Mouse (Mus musculus) small intestine, adult 2 months (tissue): ENCODE measurements at regions not wholly inside any gene's neighbourhood (a gene's known extent, or its start where the extent isn't known, plus 50 kb on each side); places are given as distances from the start of the nearest gene placed in this dataset.

Experiments
- H3K27ac ChIP-seq: fragments of 200-500 bp; 2 replicates; pipeline ENCODE4 v1.5.1; 2012; ENCODE audit warnings: low read depth, low read length, control low read depth, inconsistent platforms; ENCODE audit not compliant: insufficient read depth
- H3K27me3 ChIP-seq: fragments of 200-500 bp; 2 replicates; pipeline ENCODE4 v1.6.1; 2012; ENCODE audit warnings: mild to moderate bottlenecking, moderate library complexity, low read length, inconsistent platforms; ENCODE audit not compliant: control insufficient read depth, insufficient read depth
- H3K36me3 ChIP-seq: fragments of 200-500 bp; 2 replicates; pipeline ENCODE4 v1.6.1; 2012; ENCODE audit warnings: mild to moderate bottlenecking, low read length, control low read depth, inconsistent platforms; ENCODE audit not compliant: control insufficient read depth, insufficient read depth
- H3K4me1 ChIP-seq: fragments of 200-500 bp; 2 replicates; pipeline ENCODE4 v1.6.1; 2012; ENCODE audit warnings: low read length, inconsistent platforms, mixed read lengths; ENCODE audit not compliant: control insufficient read depth, insufficient read depth, insufficient read length
- H3K4me3 ChIP-seq: fragments of 200-500 bp; 2 replicates; pipeline ENCODE4 v1.5.1; 2012; ENCODE audit warnings: low read depth, mild to moderate bottlenecking, control low read depth, inconsistent platforms, low read length, moderate library complexity
- CTCF ChIP-seq: fragments of 200-500 bp; IDR thresholded peaks from 2 replicates; pipeline ENCODE4 v1.5.1; 2012; ENCODE audit warnings: low read depth, mild to moderate bottlenecking, control low read depth, inconsistent platforms, low read length, moderate library complexity, mixed read lengths; ENCODE audit not compliant: insufficient replicate concordance, insufficient read length; ENCODE audit errors: extremely low read depth
- POLR2A ChIP-seq: fragments of 200-500 bp; IDR thresholded peaks from 2 replicates; pipeline ENCODE4 v1.6.1; 2012; ENCODE audit warnings: low read depth, mild to moderate bottlenecking, control low read depth, inconsistent platforms, low read length, moderate library complexity
- WGBS: fragments of 180-500 bp; shearing (Covaris S2); methylation state at CpG from one replicate; pipeline ENCODE4 v1.1.7; 2018; 5-methylcytosine and 5-hydroxymethylcytosine counted together

GRCm38 (mm10) chr4:47534959-47535358 lies 60.5 kb downstream of the Sec61b start:
- no peak overlapping the region for H3K27ac ChIP-seq
- WGBS = 87% methylated on average over 11 of the region's 11 CpGs
- H3K36me3 ChIP-seq = no peaks in the 10 kb centered on the region
- no peaks in the 10 kb centered on the region for H3K4me1 ChIP-seq
- no peak overlapping the region for H3K4me3 ChIP-seq
- H3K27me3 ChIP-seq = no peaks in the 10 kb centered on the region
- no peak for TF ChIP-seq CTCF
- TF ChIP-seq POLR2A = no peak

- Histone ChIP-seq H3K36me3 (no peaks in the 10 kb centered on the region), H3K27me3 (no peaks in the 10 kb centered on the region), H3K4me3 (no peak overlapping the region), H3K4me1 (no peaks in the 10 kb centered on the region), H3K27ac (no peak overlapping the region)
- TF ChIP-seq POLR2A (no peak), CTCF (no peak)
- WGBS = 67% methylated on average over 3 of the region's 3 CpGs
Observed at GRCm38 (mm10) chr4:47567694-47568093, 93.2 kb downstream of the Sec61b start.

- H3K27me3 ChIP-seq = no peaks in the 10 kb centered on the region
- no peak overlapping the region for H3K27ac ChIP-seq
- no peaks in the 10 kb centered on the region for H3K36me3 ChIP-seq
- H3K4me3 ChIP-seq = no peak overlapping the region
- 87% methylated on average over 5 of the region's 5 CpGs for WGBS
- no peak for TF ChIP-seq POLR2A
- no peak for TF ChIP-seq CTCF
- H3K4me1 ChIP-seq = no peaks in the 10 kb centered on the region
Observed at GRCm38 (mm10) chr4:47570846-47571245, 96.4 kb downstream of the Sec61b start.

GRCm38 (mm10) chr4:47576011-47576410 lies 101.6 kb downstream of the Sec61b start:
- Histone ChIP-seq H3K4me3 (no peak overlapping the region), H3K36me3 (no peaks in the 10 kb centered on the region), H3K27me3 (no peaks in the 10 kb centered on the region), H3K27ac (no peak overlapping the region), H3K4me1 (no peaks in the 10 kb centered on the region)
- WGBS = 80% methylated on average over 4 of the region's 4 CpGs
- TF ChIP-seq CTCF (no peak), POLR2A (no peak)

GRCm38 (mm10) chr4:47577490-47577889 lies 103.0 kb downstream of the Sec61b start:
- 86% methylated on average over 3 of the region's 3 CpGs for WGBS
- Histone ChIP-seq H3K36me3 (no peaks in the 10 kb centered on the region), H3K27me3 (no peaks in the 10 kb centered on the region), H3K4me3 (no peak overlapping the region), H3K27ac (no peak overlapping the region), H3K4me1 (no peaks in the 10 kb centered on the region)
- no peak for TF ChIP-seq POLR2A
- no peak for TF ChIP-seq CTCF

GRCm38 (mm10) chr4:47578637-47579036 lies 104.2 kb downstream of the Sec61b start:
- Histone ChIP-seq H3K4me1 (no peaks in the 10 kb centered on the region), H3K36me3 (no peaks in the 10 kb centered on the region), H3K4me3 (no peak overlapping the region), H3K27ac (no peak overlapping the region), H3K27me3 (no peaks in the 10 kb centered on the region)
- 89% methylated on average over 10 of the region's 10 CpGs for WGBS
- no peak for TF ChIP-seq POLR2A

- Histone ChIP-seq H3K4me1 (no peaks in the 10 kb centered on the region), H3K27ac (no peak overlapping the region), H3K4me3 (no peak overlapping the region), H3K27me3 (no peaks in the 10 kb centered on the region), H3K36me3 (no peaks in the 10 kb centered on the region)
- WGBS = 86% methylated on average over 5 of the region's 5 CpGs
- TF ChIP-seq CTCF (no peak), POLR2A (no peak)
Observed at GRCm38 (mm10) chr4:47580556-47580955, 106.1 kb downstream of the Sec61b start.

- TF ChIP-seq POLR2A = no peak
- no peak for TF ChIP-seq CTCF
Observed at GRCm38 (mm10) chr4:47587256-47587655, 112.8 kb downstream of the Sec61b start.

More at GRCm38 (mm10) chr4:47587256-47587655, 112.8 kb downstream of the Sec61b start:
- Histone ChIP-seq H3K27ac (no peak overlapping the region), H3K27me3 (no peaks in the 10 kb centered on the region), H3K4me1 (no peaks in the 10 kb centered on the region), H3K4me3 (no peak overlapping the region), H3K36me3 (no peaks in the 10 kb centered on the region)
- WGBS = 67% methylated on average over 5 of the region's 5 CpGs
